In the genomic region with DNA sequence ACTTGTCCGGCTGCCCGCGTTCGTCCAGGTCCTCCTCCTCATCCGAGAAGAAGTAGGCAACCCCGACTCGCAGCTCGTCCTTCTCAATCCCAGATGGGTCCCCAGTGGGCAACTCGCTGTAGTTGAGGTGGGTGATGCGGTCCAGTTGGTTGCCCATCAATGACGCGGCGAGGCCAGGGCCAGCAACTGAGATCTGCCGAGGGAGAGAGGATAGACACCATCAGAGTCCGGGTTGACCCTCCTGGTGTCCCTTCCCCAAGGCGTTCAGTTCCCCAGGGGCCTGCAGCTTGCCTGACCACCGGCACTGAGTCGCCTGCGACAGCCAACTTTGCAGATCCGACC, we compare ENCODE assay signal across 8 mouse cellular contexts. TPM values are rescaled to one million over a fixed set of nuclear protein-coding genes. Genes with fewer than 3 reads are reported as not detected.
DNase-seq lines count a peak whose midpoint lies in the region; ATAC-seq lines count a peak whose summit lies in the region.

No protein-coding gene starts in this region.

- no peak overlapping the region for H3K27ac ChIP-seq in lung, embryonic 15.5 days
- H3K27ac ChIP-seq in hindbrain, embryonic 13.5 days = peak overlapping the region; percentile 84
- no peak overlapping the region for H3K27ac ChIP-seq in liver, embryonic 11.5 days (ENCODE audit: low read depth, low read length)

- no peak overlapping the region for H3K9ac ChIP-seq in lung, embryonic 15.5 days
- peak overlapping the region; percentile 83 for H3K9ac ChIP-seq in hindbrain, embryonic 13.5 days
- H3K9ac ChIP-seq in liver, embryonic 11.5 days (ENCODE audit: low read depth, low read length) = no peak overlapping the region

- peaks cover 41% of the 10 kb centered on the region for H3K27me3 ChIP-seq in lung, embryonic 15.5 days
- peaks cover 10% of the 10 kb centered on the region; the same call in 1 of the 2 replicates for H3K27me3 ChIP-seq in hindbrain, embryonic 13.5 days
- H3K27me3 ChIP-seq in liver, embryonic 11.5 days (replicated peaks; ENCODE audit: control insufficient read depth, insufficient read depth, low read length) = peaks cover 45% of the 10 kb centered on the region

- no peak for ATAC-seq in lung, embryonic 15.5 days (ENCODE audit: borderline replicate concordance, extremely low read depth, low FRiP score, low TSS enrichment)
- no peak for ATAC-seq in hindbrain, embryonic 13.5 days (ENCODE audit: low FRiP score)
- ATAC-seq in liver, embryonic 11.5 days (replicated peaks; ENCODE audit: low FRiP score) = no peak
- no peak for ATAC-seq in CD4-positive, CD25-positive, alpha-beta regulatory T cell, adult 4 months

- H3K4me3 ChIP-seq in lung, embryonic 15.5 days = peak overlapping the region; percentile 54
- H3K4me3 ChIP-seq in hindbrain, embryonic 13.5 days = peak overlapping the region; percentile 70
- peak overlapping the region; percentile 46 for H3K4me3 ChIP-seq in liver, embryonic 11.5 days (ENCODE audit: low read depth, low read length)

- H3K4me2 ChIP-seq in lung, embryonic 15.5 days = peak overlapping the region; percentile 92
- peak overlapping the region; percentile 89 for H3K4me2 ChIP-seq in hindbrain, embryonic 13.5 days
- peak overlapping the region; percentile 68 for H3K4me2 ChIP-seq in liver, embryonic 11.5 days

- peak; percentile 16 for DNase-seq in adrenal gland, postnatal 10 days
- DNase-seq in adrenal gland, adult (ENCODE audit: inconsistent age in 2 of 2, low spot score in 1 of 2) = no peak
- no peak for DNase-seq in lung, postnatal 25 days (ENCODE audit: low spot score)
- DNase-seq in liver, embryonic 11.5 days (ENCODE audit: low spot score) = peak; percentile 34
- peak; percentile 44 for DNase-seq in retina, postnatal 1 day

- peaks cover 30% of the 10 kb centered on the region for H3K4me1 ChIP-seq in lung, embryonic 15.5 days
- H3K4me1 ChIP-seq in hindbrain, embryonic 13.5 days (replicated peaks) = peaks cover 35% of the 10 kb centered on the region
- no peaks in the 10 kb centered on the region for H3K4me1 ChIP-seq in liver, embryonic 11.5 days (replicated peaks; ENCODE audit: control insufficient read depth, insufficient read depth, low read length)

- no peaks in the 10 kb centered on the region for H3K9me3 ChIP-seq in lung, embryonic 15.5 days
- no peaks in the 10 kb centered on the region for H3K9me3 ChIP-seq in hindbrain, embryonic 13.5 days
- H3K9me3 ChIP-seq in liver, embryonic 11.5 days (ENCODE audit: control insufficient read depth, low read length) = no peaks in the 10 kb centered on the region

- no peaks in the 10 kb centered on the region for H3K36me3 ChIP-seq in lung, embryonic 15.5 days
- H3K36me3 ChIP-seq in hindbrain, embryonic 13.5 days = peaks cover 2% of the 10 kb centered on the region; the same call in 1 of the 2 replicates
- no peaks in the 10 kb centered on the region for H3K36me3 ChIP-seq in liver, embryonic 11.5 days (ENCODE audit: control insufficient read depth, insufficient read depth, low read length)

- WGBS in lung, embryonic 15.5 days = 2% methylated on average over 20 of the region's 20 CpGs
- WGBS in hindbrain, embryonic 13.5 days = under 1% methylated on average over 20 of the region's 20 CpGs
- WGBS in liver, embryonic 11.5 days = 2% methylated on average over 20 of the region's 20 CpGs

RNA-seq across cellular contexts. Expression of gene Fam84a, which starts 1.3 kb away (rescaled TPM):
- total RNA-seq in adrenal gland, postnatal 10 days (2021) = 1 to 10 TPM; 3.3 to 3.9 TPM
- 4.2 TPM in 2 replicates for polyA plus RNA-seq in lung, embryonic 15.5 days (2015; fragmentation: Nextera tagmentation; extraction: Ambion mirVana)
- 75.9 and 76.0 TPM in 2 replicates for polyA plus RNA-seq in hindbrain, embryonic 13.5 days (2015; fragmentation: Nextera tagmentation; extraction: Ambion mirVana)
- 2.6 and 2.7 TPM in 2 replicates for polyA plus RNA-seq in liver, embryonic 11.5 days (2014; fragmentation: Nextera tagmentation; extraction: Ambion mirVana)
- polyA plus RNA-seq in CD4-positive, CD25-positive, alpha-beta regulatory T cell, adult 4 months (2017; shearing (Covaris generic)) = not detected

Comparison
In these comparisons a context has a peak if more than half of its experiments do, and no peak if none do; other contexts are left out.
1. DNase-seq: peak in adrenal gland, postnatal 10 days (single experiment), liver, embryonic 11.5 days (single experiment) and retina, postnatal 1 day (single experiment); none in adrenal gland, adult (0 of 2) and lung, postnatal 25 days (single experiment).
2. RNA of gene Fam84a, which starts 1.3 kb away (polyA plus RNA-seq): 75.9 to 76.0 TPM in hindbrain, embryonic 13.5 days; 4.2 TPM in lung, embryonic 15.5 days, 2.6 to 2.7 TPM in liver, embryonic 11.5 days and not detected in CD4-positive, CD25-positive, alpha-beta regulatory T cell, adult 4 months; every median in the first group is over 10 times any median in the second.
3. Peak in every context shown above with its lines, with median percentiles within 50 percentile points of each other: H3K4me2 ChIP-seq and H3K4me3 ChIP-seq.